Mouse (Mus musculus) embryonic fibroblast, embryonic 13.5 days (primary cell): ENCODE measurements around the gene Xirp1.

Experiments
- CTCF ChIP-seq: IDR thresholded peaks from 2 replicates; pipeline ENCODE4 v1.5.1; 2011; ENCODE audit warnings: mild to moderate bottlenecking, control low read depth, low read length, moderate library complexity, borderline replicate concordance; ENCODE audit not compliant: insufficient read depth
- POLR2A ChIP-seq: IDR thresholded peaks from 2 replicates; pipeline ENCODE4 v1.6.1; 2011; ENCODE audit warnings: low read depth, mild to moderate bottlenecking, control low read depth, low read length, moderate library complexity

GRCm38 (mm10) chr9:119972166-119972565 is 51.2 kb downstream of the Xirp1 start:
- TF ChIP-seq CTCF (no peak), POLR2A (no peak)
